ENCODE assay signal across 7 mouse cellular contexts in genomic region chr13:48870771-48871731, GRCm38 (mm10). TPM values are rescaled to one million over a fixed set of nuclear protein-coding genes. Genes with fewer than 3 reads are reported as not detected.
A peak's percentile ranks its signal among the peaks of the same experiment; 100 is the strongest.
DNase-seq lines count a peak whose midpoint lies in the region; ATAC-seq lines count a peak whose summit lies in the region.

TSS of gene Phf2 (minus strand) at chr13:48871119.

- H3K9me3 ChIP-seq in erythroblast, embryonic 14.5 days (ENCODE audit: control insufficient read depth, low read length), result no peaks in the 10 kb centered on the region
- no peaks in the 10 kb centered on the region for H3K9me3 ChIP-seq in heart, embryonic 16.5 days (replicated peaks; ENCODE audit: control insufficient read depth, low read length)

- peak; percentile 30 for ATAC-seq in heart, embryonic 16.5 days (replicated peaks; ENCODE audit: extremely low read depth, insufficient read depth, low FRiP score)

- H3K9ac ChIP-seq in heart, embryonic 16.5 days (ENCODE audit: low read length), result peak within 1 kb of the TSS; percentile 98

- H3K27me3 ChIP-seq in erythroblast, embryonic 14.5 days (ENCODE audit: control insufficient read depth), result no peaks in the 10 kb centered on the region; the same call in 1 of the 2 replicates
- no peaks in the 10 kb centered on the region for H3K27me3 ChIP-seq in heart, embryonic 16.5 days (ENCODE audit: control insufficient read depth, insufficient read depth, low read length)

- 1% methylated on average over 95 of the region's 117 CpGs for WGBS in heart, embryonic 16.5 days

- H3K4me1 ChIP-seq in erythroblast, embryonic 14.5 days (ENCODE audit: control insufficient read depth), result peaks cover 42% of the 10 kb centered on the region
- H3K4me1 ChIP-seq in heart, embryonic 16.5 days (ENCODE audit: control insufficient read depth, insufficient read depth, low read length), result peaks cover 34% of the 10 kb centered on the region

- peak within 1 kb of the TSS; percentile 86 for H3K27ac ChIP-seq in heart, embryonic 16.5 days (ENCODE audit: low read length)

- peaks cover 3% of the 10 kb centered on the region for H3K36me3 ChIP-seq in erythroblast, embryonic 14.5 days (ENCODE audit: control insufficient read depth)
- no peaks in the 10 kb centered on the region; the same call in 1 of the 2 replicates for H3K36me3 ChIP-seq in heart, embryonic 16.5 days (ENCODE audit: control insufficient read depth, insufficient read depth)

- DNase-seq in ES-CJ7 (ENCODE audit: low read depth, low spot score), result peak; percentile 30
- peak; percentile 69 for DNase-seq in adrenal gland, adult 2 months
- peak in 1 of 2 experiments; percentile 53 for DNase-seq in layer of hippocampus, postnatal 10 days (ENCODE audit: low spot score in 2 of 2)
- DNase-seq in lung, postnatal 14 days, result peak; percentile 39
- DNase-seq in retina, postnatal 1 day, result peak; percentile 62

- H3K4me3 ChIP-seq in erythroblast, embryonic 14.5 days (replicated peaks), result peak within 1 kb of the TSS; percentile 83
- H3K4me3 ChIP-seq in heart, embryonic 16.5 days (ENCODE audit: low read length), result peak within 1 kb of the TSS; percentile 77

- peak within 1 kb of the TSS; percentile 91 for H3K4me2 ChIP-seq in heart, embryonic 16.5 days (ENCODE audit: low read depth, low read length)

RNA-seq across cellular contexts. Expression of gene Phf2, which starts in this region (rescaled TPM):
- 10 to 100 TPM; 41.2 to 42.9 TPM for total RNA-seq in adrenal gland, adult 2 months (2021)
- polyA plus RNA-seq in adrenal gland, adult 2 months (2012; rRNA removed), result 19.5 and 22.2 TPM in 2 replicates
- polyA plus RNA-seq in erythroblast, embryonic 14.5 days (2012), result 2.9 and 3.1 TPM in 2 replicates
- polyA plus RNA-seq in heart, embryonic 16.5 days (2015; fragmentation: Nextera tagmentation; extraction: Ambion mirVana), result 4.4 TPM in 2 replicates
- 10 to 100 TPM; 27.9 to 29.9 TPM for total RNA-seq in layer of hippocampus, postnatal 10 days (2021)
